Mouse (Mus musculus): Measurements from ENCODE around the gene Rcl1.

- TF ChIP-seq CTCF (IDR thresholded peaks at IDR 0.05; ENCODE audit: borderline replicate concordance, extremely low read depth, insufficient read depth, insufficient read length) (no peak), POLR2A (IDR thresholded peaks at IDR 0.05; ENCODE audit: borderline replicate concordance, extremely low read depth, insufficient read depth, insufficient read length, poor library complexity, severe bottlenecking) (no peak)
Observed at GRCm38 (mm10) chr19:29167938-29168337, 66.8 kb downstream of the Rcl1 start.

Measured in brain, embryonic 14.5 days (tissue).